Mouse (Mus musculus) heart, adult 2 months (tissue): ENCODE results near the gene Serpine2. TPM values are rescaled to one million over a fixed set of nuclear protein-coding genes. Genes with fewer than 3 reads are reported as not detected.

ENCODE experiments used
- DNase-seq, 2 experiments: peaks; one replicate each; pipeline ENCODE4 v3.0.0; 2021
- H3K27ac ChIP-seq: fragments of 200-600 bp; 2 replicates; pipeline ENCODE4 v1.8.1; 2022
- H3K27me3 ChIP-seq: fragments of 200-500 bp; 2 replicates; pipeline ENCODE4 v1.6.1; 2012; ENCODE audit warnings: mild to moderate bottlenecking, low read length, inconsistent platforms, mixed read lengths; ENCODE audit not compliant: control insufficient read depth, insufficient read depth
- H3K36me3 ChIP-seq: fragments of 200-500 bp; 2 replicates; pipeline ENCODE4 v1.6.1; 2012; ENCODE audit warnings: low read length, inconsistent platforms; ENCODE audit not compliant: control insufficient read depth, insufficient read depth
- H3K4me1 ChIP-seq: fragments of 200-500 bp; 2 replicates; pipeline ENCODE4 v1.6.1; 2011; ENCODE audit warnings: low read length; ENCODE audit not compliant: control insufficient read depth, insufficient read depth
- H3K4me3 ChIP-seq: fragments of 200-600 bp; 2 replicates; pipeline ENCODE4 v1.8.1; 2022
- H3K79me2 ChIP-seq: fragments of 200-500 bp; replicated peaks from 2 replicates; pipeline ENCODE4 v1.6.1; 2012; ENCODE audit warnings: mild to moderate bottlenecking, inconsistent platforms, low read length, moderate library complexity, mixed read lengths; ENCODE audit not compliant: control insufficient read depth, insufficient read depth
- H3K9ac ChIP-seq: fragments of 200-500 bp; 2 replicates; pipeline ENCODE4 v1.6.1; 2012; ENCODE audit warnings: low read depth, mild to moderate bottlenecking, control low read depth, inconsistent platforms, low read length, mixed read lengths
- CTCF ChIP-seq: fragments of 200-600 bp; IDR thresholded peaks from 2 replicates; pipeline ENCODE4 v1.8.1; 2022; ENCODE audit warnings: antibody characterized with exemption, mild to moderate bottlenecking, moderate library complexity
- EP300 ChIP-seq: fragments of 200-500 bp; IDR thresholded peaks from 2 replicates; pipeline ENCODE4 v1.6.1; 2011; ENCODE audit warnings: low read depth, low read length, control low read depth; ENCODE audit not compliant: insufficient read depth
- POLR2A ChIP-seq: fragments of 200-500 bp; IDR thresholded peaks from 2 replicates; pipeline ENCODE4 v1.6.1; 2011; ENCODE audit warnings: mild to moderate bottlenecking, low read depth, low read length, control low read depth; ENCODE audit not compliant: insufficient read depth
- WGBS: fragments of 180-500 bp; shearing (Covaris S2); methylation state at CpG from one replicate; pipeline ENCODE4 v1.1.7; 2018; 5-methylcytosine and 5-hydroxymethylcytosine counted together
- intact Hi-C: fragments of 180-260 bp; cut with DNase I; formaldehyde crosslinking; loops from one replicate; pipeline ENCODE4 v1.15.1; 2025
- polyA plus RNA-seq: library from polyadenylated mRNA; depleted of rRNA; stranded (reverse); fragments of >200 nt; gene quantifications from 2 replicates; pipeline ENCODE4 v1.2.3, GENCODE M21; 2012
- total RNA-seq, 2 experiments: library from RNA; stranded (reverse); gene quantifications; 2 replicates each; pipeline ENCODE4 v1.2.3; 2021

Serpine2 gene
- total and polyA plus RNA-seq, 3 experiments = 18.1 to 28.4 (median 24.9) TPM

- H3K27ac ChIP-seq = no peak overlapping the region
- no peak overlapping the region for H3K9ac ChIP-seq
- H3K4me3 ChIP-seq = peak overlapping the region; percentile 97
- no peak for TF ChIP-seq CTCF
- TF ChIP-seq POLR2A = no peak
- TF ChIP-seq EP300 = no peak
- H3K36me3 ChIP-seq = no peaks in the 10 kb centered on the region; the same call in 1 of the 2 replicates
- no peak for DNase-seq
- 4% methylated on average over 6 of the region's 6 CpGs for WGBS
- intact Hi-C loops = loop anchor here (2.0 kb wide), 2 partner anchors 15 kb away; partner anchors contain the start of genes Mrpl44 and Wdfy1
- H3K79me2 ChIP-seq = peaks cover 6% of the 10 kb centered on the region
- H3K27me3 ChIP-seq = no peaks in the 10 kb centered on the region
- H3K4me1 ChIP-seq = peaks cover 5% of the 10 kb centered on the region
These were observed 99.1 kb downstream of the Serpine2 start for GRCm38 (mm10) chr1:79761917-79762271.

GRCm38 (mm10) chr1:79761106-79761916 lies 99.7 kb downstream of the Serpine2 start:
- peaks cover 6% of the 10 kb centered on the region for H3K79me2 ChIP-seq
- no peaks in the 10 kb centered on the region for H3K27me3 ChIP-seq
- peaks cover 7% of the 10 kb centered on the region for H3K4me1 ChIP-seq
- peak overlapping the region; percentile 94 for H3K27ac ChIP-seq
- TF ChIP-seq CTCF (no peak), POLR2A (peak; percentile 67)
- peak overlapping the region; percentile 97 for H3K4me3 ChIP-seq
- intact Hi-C loops = loop anchor here (2.0 kb wide), 1 partner anchor 15 kb away; no protein-coding TSS in a partner anchor
- peak; percentile 89 to 90 for DNase-seq
- H3K9ac ChIP-seq = peak overlapping the region; percentile 98
- WGBS = under 1% methylated on average over 64 of the region's 65 CpGs
- no peaks in the 10 kb centered on the region; the same call in 1 of the 2 replicates for H3K36me3 ChIP-seq

DNA sequence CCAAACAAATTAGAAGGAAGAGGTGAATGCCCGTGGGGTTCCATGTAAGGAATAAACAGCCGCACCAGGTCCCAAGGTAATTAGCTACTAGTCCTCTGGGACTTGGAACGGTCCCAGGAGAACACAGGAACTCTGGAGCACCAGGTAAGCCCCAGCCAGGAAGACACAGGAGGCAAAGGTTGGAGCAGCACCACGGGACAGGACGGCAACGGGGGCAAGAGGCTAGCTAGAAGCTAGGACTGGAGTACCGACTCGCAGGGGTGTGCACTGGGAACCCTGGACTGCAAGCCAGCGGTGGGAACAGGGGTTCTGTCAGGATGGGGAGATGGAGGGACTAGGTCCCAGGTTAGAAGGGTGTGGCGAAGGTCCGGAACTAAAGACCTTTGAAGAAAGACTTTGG lies 100.3 kb downstream of the Serpine2 start:
- no peak for DNase-seq

GRCm38 (mm10) chr1:79759436-79759972 lies 101.5 kb downstream of the Serpine2 start:
- H3K27me3 ChIP-seq = no peaks in the 10 kb centered on the region
- peak overlapping the region; percentile 11; the same call in 1 of the 2 replicates for H3K27ac ChIP-seq
- H3K4me1 ChIP-seq = peaks cover 10% of the 10 kb centered on the region
- WGBS = 65% methylated on average over 5 of the region's 5 CpGs
- no peak overlapping the region for H3K4me3 ChIP-seq
- intact Hi-C loops = loop anchor here (10.0 kb wide), 1 partner anchor 575 kb away; no protein-coding TSS in a partner anchor
- no peak for DNase-seq
- TF ChIP-seq EP300 = no peak
- no peak for TF ChIP-seq POLR2A
- no peaks in the 10 kb centered on the region; the same call in 1 of the 2 replicates for H3K36me3 ChIP-seq
- no peak overlapping the region for H3K9ac ChIP-seq
- peaks cover 6% of the 10 kb centered on the region for H3K79me2 ChIP-seq

More for the DNA sequence above, 100.3 kb downstream of the Serpine2 start:
- intact Hi-C loops = loop anchor here (2.0 kb wide), 1 partner anchor 14 kb away; no protein-coding TSS in a partner anchor
- Histone ChIP-seq H3K27me3 (no peaks in the 10 kb centered on the region), H3K79me2 (peaks cover 6% of the 10 kb centered on the region), H3K36me3 (no peaks in the 10 kb centered on the region; the same call in 1 of the 2 replicates), H3K27ac (peak overlapping the region; percentile 94), H3K4me1 (peaks cover 8% of the 10 kb centered on the region), H3K4me3 (peak overlapping the region; percentile 97), H3K9ac (peak overlapping the region; percentile 98)
- TF ChIP-seq CTCF (no peak), POLR2A (no peak), EP300 (no peak)
- WGBS = 6% methylated on average over 11 of the region's 11 CpGs

DNA sequence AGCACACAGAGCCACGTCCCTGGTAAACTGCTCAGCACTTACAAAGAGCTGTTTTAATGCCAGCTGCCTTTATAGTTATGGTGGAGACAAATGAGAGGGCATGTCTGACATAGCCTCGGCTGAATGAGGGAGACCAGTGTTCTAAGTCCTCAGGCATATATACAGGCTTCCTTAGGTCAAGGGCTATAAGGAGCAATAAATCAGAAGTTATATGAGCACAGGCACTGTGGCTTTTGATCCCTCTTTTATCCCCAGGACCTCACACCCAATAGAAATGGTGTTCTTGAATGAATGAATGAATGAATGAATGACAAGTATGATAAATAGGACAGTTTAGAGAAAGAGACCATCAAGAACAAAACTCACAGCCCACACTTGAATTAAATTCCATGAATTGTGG lies 102.0 kb downstream of the Serpine2 start:
- Histone ChIP-seq H3K9ac (no peak overlapping the region), H3K79me2 (peaks cover 6% of the 10 kb centered on the region), H3K36me3 (no peaks in the 10 kb centered on the region; the same call in 1 of the 2 replicates), H3K27ac (no peak overlapping the region), H3K27me3 (no peaks in the 10 kb centered on the region), H3K4me3 (no peak overlapping the region), H3K4me1 (peaks cover 13% of the 10 kb centered on the region)
- TF ChIP-seq CTCF = no peak
- TF ChIP-seq EP300 = no peak
- TF ChIP-seq POLR2A = no peak
- intact Hi-C loops = loop anchor here (10.0 kb wide), 1 partner anchor 576 kb away; no protein-coding TSS in a partner anchor
- 52% methylated on average over 2 of the region's 2 CpGs for WGBS
- DNase-seq = no peak
